Mouse (Mus musculus): ENCODE measurements around the gene Tjp2. TPM values are rescaled to one million over a fixed set of nuclear protein-coding genes. Genes with fewer than 3 reads are reported as not detected.

Tjp2 gene
- polyA plus RNA-seq (2017; shearing (Covaris generic)), result 10 to 100 TPM; 19.3 to 21.5 TPM

DNA sequence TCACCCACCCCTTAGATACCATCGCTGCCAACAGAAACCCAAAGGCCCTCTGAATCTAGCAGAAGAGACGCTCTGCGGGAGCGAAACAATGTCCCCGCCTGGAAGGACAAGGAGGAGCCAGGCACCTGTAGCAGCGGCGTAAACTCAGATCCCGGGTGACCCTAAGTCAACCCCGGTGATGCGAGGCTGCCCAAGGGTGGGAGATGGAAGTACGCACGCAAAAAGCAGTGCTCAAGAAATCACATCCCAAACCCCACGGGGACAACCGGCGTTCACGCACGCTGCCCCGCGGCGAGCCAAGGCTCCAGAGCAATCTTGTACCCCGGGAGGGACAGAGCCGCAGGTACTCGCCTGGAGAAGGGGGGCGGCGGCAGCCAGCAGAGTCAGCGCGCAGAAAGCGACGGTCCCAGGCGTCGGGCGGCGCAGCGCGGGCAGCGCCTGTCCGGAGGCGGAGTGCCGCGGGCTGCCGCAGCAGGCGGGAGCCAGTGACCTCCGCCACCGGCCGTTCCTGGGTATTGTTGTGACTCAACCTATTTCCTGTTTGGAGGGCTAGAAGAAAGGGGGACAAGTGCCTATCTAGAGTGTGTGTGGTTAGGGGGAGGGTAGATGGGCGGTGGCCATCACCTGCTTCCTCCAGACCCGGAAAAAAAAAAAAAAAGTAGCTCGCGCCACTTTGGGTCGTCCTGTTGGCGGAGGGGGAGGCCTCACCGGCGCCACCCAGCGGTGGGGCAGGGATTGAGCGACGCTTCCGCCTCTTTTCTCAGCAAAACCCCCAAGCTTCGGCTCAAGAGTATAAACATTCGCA, at the start of gene Tjp2:
Tjp2 (minus strand) TSS at position 531 of the 805 bp plus-strand sequence.

Other genes starting within 250 kb of the Tjp2 start
- gene Fam189a2, start 194.0 kb downstream of the Tjp2 start, polyA plus RNA-seq (2017; shearing (Covaris generic)), result under 1 TPM in 1 of 2 experiments, not detected in 1; 0.18 TPM
- gene Fxn, start 55.6 kb upstream of the Tjp2 start, polyA plus RNA-seq (2017; shearing (Covaris generic)), result 10 to 100 TPM; 18.6 to 24.7 TPM

Data from inflammation-experienced regulatory T-cells (primary cell).